Mouse (Mus musculus) liver, adult 2 months (tissue): ENCODE measurements around the gene Ppox.

Experiments
- CTCF ChIP-seq: fragments of 200-500 bp; IDR thresholded peaks from 2 replicates; pipeline ENCODE4 v1.5.1; 2011; ENCODE audit warnings: low read depth, low read length, control low read depth
- POLR2A ChIP-seq: fragments of 200-500 bp; IDR thresholded peaks from 2 replicates; pipeline ENCODE4 v1.6.1; 2011; ENCODE audit warnings: low read length, control low read depth; ENCODE audit not compliant: insufficient read depth; ENCODE audit errors: extremely low read depth

- TF ChIP-seq CTCF: no peak
- no peak for TF ChIP-seq POLR2A
Observed at GRCm38 (mm10) chr1:171250680-171251593, 30.0 kb downstream of the Ppox start, which contains the start of gene Ndufs2.
